Mouse (Mus musculus) thymus, postnatal 4 days (tissue): Measurements from ENCODE around the gene Dgcr2.

Experiments used
- DNase-seq: peaks from one replicate; pipeline ENCODE4 v3.0.0; 2021

Gene Dgcr2

DNA sequence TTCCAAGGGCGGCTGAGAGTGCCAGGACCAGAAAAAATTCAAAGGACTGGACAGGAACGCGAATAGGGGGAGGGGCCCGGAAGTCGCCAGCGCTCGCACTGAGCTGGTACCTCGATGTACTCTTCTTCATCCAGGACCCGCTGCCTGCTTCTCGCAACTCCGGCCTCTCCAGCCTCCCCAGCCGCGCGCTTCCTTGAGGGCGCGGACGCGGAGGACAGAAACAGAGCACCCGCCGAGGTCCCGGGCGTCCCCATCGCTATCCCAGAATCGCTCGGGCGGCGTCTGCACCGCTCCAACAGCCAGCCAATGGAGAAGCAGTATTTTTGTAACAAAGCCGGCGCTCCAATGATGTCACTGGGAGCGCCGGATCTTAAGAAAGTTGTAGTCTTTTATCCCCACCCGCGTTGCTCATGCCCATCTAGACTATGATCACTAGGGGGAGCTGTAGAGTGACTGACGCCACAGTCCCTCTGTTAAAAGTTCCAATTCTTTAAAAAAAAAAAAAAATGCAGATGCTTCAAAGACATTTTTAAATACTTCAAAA is 12.8 kb upstream of the Dgcr2 start, which contains the start of gene Ess2:
Gene Ess2, minus strand, starts transcription at position 297 of the 544 bp plus-strand sequence.
- DNase-seq = peak; percentile 88

DNA sequence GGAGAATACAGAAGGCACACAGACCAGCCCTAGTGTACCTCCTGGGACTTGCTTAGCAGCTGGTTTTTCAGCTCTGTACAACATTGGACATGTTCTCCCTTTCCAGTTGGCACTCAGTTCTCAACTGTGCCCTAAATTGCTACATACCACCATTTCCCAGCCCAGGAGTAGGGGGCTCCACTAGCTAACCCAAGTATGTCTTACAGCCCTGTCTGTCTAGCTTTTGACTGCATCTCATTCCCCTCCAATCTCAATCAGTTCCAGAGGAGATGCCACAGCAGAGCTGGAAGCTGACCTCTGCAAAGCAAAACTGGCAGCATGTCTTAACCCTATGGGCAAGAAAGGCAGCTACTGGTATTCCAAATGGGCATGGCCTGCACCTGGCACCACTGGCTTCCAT is 2.3 kb downstream of the Dgcr2 start:
- no peak for DNase-seq

GRCm38 (mm10) chr16:17893923-17894322 is 4.4 kb downstream of the Dgcr2 start, which contains the start of gene Tssk1:
TSS of gene Tssk1 (plus strand) at chr16:17894223.
- DNase-seq = no peak

- no peak for DNase-seq
Observed at GRCm38 (mm10) chr16:17892606-17893005, 5.8 kb downstream of the Dgcr2 start.

- DNase-seq = peak; percentile 100
Observed at GRCm38 (mm10) chr16:17891567-17891959, 6.8 kb downstream of the Dgcr2 start, which contains the start of gene Gm20518. TSS of gene Gm20518 (minus strand) at chr16:17891671.

GRCm38 (mm10) chr16:17890917-17891566 is 7.3 kb downstream of the Dgcr2 start:
- no peak for DNase-seq

- DNase-seq = no peak
Observed at GRCm38 (mm10) chr16:17890342-17890727, 8.0 kb downstream of the Dgcr2 start.

GRCm38 (mm10) chr16:17889689-17890341 is 8.5 kb downstream of the Dgcr2 start:
- DNase-seq = no peak

DNA sequence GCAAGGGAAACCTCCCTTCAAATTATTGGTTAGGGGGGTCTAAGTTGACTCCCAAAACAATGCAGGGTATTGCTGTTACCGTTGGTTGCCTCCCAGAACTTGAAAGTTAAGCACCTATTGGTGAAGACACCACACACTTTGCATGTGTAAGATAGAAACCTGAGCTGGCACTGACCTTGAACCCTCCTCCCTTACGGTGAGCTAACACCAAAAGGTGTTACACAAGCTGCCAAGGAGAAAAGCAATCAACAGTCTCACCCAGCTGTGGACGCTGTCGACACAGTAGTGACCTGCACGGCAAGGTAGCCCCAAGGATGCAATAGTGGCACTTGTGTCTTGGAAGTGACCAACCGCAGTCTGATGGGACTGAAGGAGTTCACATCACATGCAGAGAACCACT is 14.2 kb downstream of the Dgcr2 start:
- DNase-seq = no peak

GRCm38 (mm10) chr16:17882196-17882595 is 16.2 kb downstream of the Dgcr2 start:
- no peak for DNase-seq

DNA sequence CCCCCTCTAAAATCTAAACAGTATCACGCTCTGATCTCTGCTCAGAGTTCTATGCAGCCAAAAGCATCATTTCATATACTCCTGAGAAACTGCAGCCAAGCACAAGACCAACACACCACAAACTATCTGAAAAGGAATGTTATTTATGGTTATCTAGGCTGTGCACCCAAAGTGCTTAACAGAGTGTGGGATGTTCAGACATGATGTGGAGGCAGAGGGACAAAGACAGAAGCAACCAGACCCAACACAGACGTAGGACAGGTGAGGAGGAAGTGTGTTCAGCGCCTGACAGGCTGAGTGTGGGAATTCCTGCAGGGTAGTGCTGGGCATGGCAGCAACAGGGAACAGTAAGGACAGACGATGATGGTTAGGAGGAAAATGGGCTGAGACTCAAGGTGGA is 18.8 kb downstream of the Dgcr2 start:
- DNase-seq = no peak

GRCm38 (mm10) chr16:17876096-17876495 is 22.3 kb downstream of the Dgcr2 start:
- DNase-seq = no peak

GRCm38 (mm10) chr16:17875174-17875573 is 23.2 kb downstream of the Dgcr2 start:
- no peak for DNase-seq

GRCm38 (mm10) chr16:17872995-17873394 is 25.4 kb downstream of the Dgcr2 start:
- DNase-seq = no peak

- DNase-seq = no peak
Observed at GRCm38 (mm10) chr16:17871248-17871647, 27.1 kb downstream of the Dgcr2 start.

GRCm38 (mm10) chr16:17865770-17866169 is 32.6 kb downstream of the Dgcr2 start:
- no peak for DNase-seq

GRCm38 (mm10) chr16:17865293-17865692 is 33.1 kb downstream of the Dgcr2 start:
- no peak for DNase-seq

GRCm38 (mm10) chr16:17858592-17858991 is 39.8 kb downstream of the Dgcr2 start:
- peak; percentile 57 for DNase-seq

- DNase-seq = no peak
Observed at GRCm38 (mm10) chr16:17857157-17857556, 41.2 kb downstream of the Dgcr2 start.

DNA sequence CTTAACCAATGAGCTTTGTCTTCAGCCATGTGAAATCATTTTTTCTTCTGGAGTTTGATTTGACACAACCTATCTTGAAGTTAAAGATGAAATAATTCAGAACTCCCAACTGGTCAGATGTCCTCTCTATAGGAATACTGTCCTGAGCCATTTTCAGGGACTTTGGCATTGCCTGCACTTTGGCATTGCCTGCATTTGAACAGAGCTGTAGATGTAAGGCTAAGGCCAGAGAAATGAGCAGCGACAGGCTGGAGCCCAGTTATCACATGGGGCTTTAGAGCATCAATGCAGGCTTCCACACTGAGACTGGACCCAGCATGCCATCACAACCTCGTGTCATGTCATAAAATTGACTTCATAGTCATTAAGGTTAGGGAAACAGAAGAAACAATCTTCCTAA is 45.1 kb downstream of the Dgcr2 start:
- DNase-seq = no peak

DNA sequence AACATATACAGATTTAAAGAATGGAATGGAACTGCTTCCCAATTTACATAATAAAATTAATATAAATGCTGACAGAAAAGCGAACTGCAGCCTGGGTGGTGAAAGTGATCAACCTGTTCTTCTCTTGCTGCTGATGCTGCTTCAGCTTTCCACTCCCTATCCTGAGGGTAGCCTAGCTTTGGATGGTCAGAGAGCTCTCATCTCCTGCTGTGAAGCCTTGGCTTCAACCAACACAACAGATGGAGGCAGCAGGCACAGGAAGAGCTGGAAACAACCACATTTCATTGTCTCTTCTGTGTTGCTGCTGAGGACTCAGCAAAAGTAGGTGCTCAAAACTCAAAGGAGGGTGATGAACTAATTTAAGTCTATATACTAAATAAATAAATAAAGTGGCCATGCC is 46.5 kb downstream of the Dgcr2 start:
- DNase-seq = no peak

DNA sequence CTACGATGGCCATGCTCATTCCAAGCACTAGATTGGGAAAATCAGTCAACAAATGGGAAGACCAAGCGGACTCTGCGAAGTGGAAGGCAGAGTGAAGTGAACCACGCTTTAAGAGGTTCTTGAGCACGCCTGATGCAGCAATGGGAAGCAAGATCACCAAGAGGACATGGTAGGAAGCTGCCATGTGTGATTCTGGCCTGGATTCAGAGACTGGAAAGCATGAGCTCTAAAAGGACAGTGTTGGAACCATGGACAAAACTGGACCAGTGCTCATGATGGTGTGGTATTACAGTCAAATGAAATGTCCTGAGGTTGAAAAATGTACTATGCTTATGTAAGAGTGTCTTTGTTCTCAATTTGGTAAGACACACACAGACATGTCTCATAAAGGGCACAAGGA is 47.0 kb downstream of the Dgcr2 start:
- DNase-seq = no peak

GRCm38 (mm10) chr16:17849486-17849885 is 48.9 kb downstream of the Dgcr2 start:
- DNase-seq = no peak

DNA sequence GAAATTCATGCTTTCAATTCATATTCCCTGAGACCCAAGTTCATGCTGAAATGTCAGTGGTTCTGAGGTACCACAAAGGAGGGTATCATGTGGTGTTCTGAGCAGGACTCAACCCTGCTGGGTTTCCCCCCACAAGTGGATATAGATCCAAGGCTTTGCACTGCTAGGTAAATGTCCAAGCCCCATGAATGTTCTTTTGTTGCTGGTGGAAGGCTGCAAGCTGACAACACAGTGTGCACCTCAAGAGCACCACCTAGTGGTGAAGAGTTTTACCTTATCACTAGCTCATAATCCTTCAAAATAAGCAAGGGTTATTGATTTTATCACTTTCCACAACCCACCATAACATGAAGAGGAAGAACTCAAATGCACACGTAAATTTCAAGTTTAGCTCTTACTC is 49.4 kb downstream of the Dgcr2 start:
- DNase-seq = peak; percentile 35
